25 mouse cellular contexts compared by ENCODE assay signal in the genomic region with DNA sequence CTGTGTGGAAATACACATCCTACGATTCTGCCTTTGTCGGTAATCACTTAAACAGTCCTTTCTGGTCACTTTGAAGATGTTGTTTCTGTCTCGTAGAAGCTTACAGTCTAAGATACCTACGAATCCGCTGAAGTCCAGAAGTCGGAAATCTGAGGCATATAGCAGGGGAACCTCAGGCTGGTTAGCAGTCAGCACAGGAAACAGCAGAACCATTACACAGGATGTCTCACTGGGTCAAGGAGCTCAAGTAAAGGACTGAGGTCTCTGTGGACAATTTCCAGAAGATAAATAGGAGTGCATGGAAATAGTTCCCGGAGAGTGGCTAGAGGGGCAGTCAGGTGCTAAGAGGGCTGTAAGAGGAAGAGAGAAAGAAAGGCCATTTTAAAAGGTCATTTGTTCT.
"Had no signal": no experiment of that assay in that cellular context is flagged by ENCODE, and none has a peak within 500 bp of the region (broad histone marks: within the 10 kb centered on the region; RNA-seq: fewer than 3 reads in every experiment).

No protein-coding gene starts in this region.

- H3K27me3 ChIP-seq: limb, embryonic 13.5 days; liver, embryonic 12.5 days; liver, embryonic 15.5 days; lung, embryonic 15.5 days; midbrain, embryonic 13.5 days; neural tube, embryonic 13.5 days; stomach, embryonic 15.5 days had no signal

- H3K4me3 ChIP-seq: layer of hippocampus, adult 2 months; limb, embryonic 10.5 days; limb, embryonic 13.5 days; liver, embryonic 12.5 days; liver, embryonic 15.5 days; lung, embryonic 15.5 days; megakaryocyte, embryonic 14.5 days; midbrain, embryonic 10.5 days; midbrain, embryonic 13.5 days; myocyte; neural tube, embryonic 13.5 days; stomach, embryonic 15.5 days had no signal

- H3K4me1 ChIP-seq: limb, embryonic 10.5 days; limb, embryonic 13.5 days; liver, embryonic 12.5 days; liver, embryonic 15.5 days; lung, embryonic 15.5 days; midbrain, embryonic 10.5 days; midbrain, embryonic 13.5 days; neural tube, embryonic 13.5 days; stomach, embryonic 15.5 days had no signal

- H3K27ac ChIP-seq: layer of hippocampus, adult 2 months; limb, embryonic 10.5 days; limb, embryonic 13.5 days; liver, embryonic 12.5 days; liver, embryonic 15.5 days; lung, embryonic 15.5 days; midbrain, embryonic 10.5 days; midbrain, embryonic 13.5 days; neural tube, embryonic 13.5 days; stomach, embryonic 15.5 days had no signal

- H3K9ac ChIP-seq: limb, embryonic 13.5 days; liver, embryonic 12.5 days; liver, embryonic 15.5 days; lung, embryonic 15.5 days; midbrain, embryonic 13.5 days; neural tube, embryonic 13.5 days; stomach, embryonic 15.5 days had no signal

- DNase-seq: kidney, adult 18-20 months; kidney, adult 9 months; kidney, postnatal 25 days; layer of hippocampus, adult 9-11 months; liver; lung, adult 18-20 months; lung, postnatal 10 days; lung, postnatal 36 days; right cerebral cortex, postnatal 4 days; thymus, adult 2 months; thymus, postnatal 14 days; thymus, postnatal 4 days had no signal

- H3K36me3 ChIP-seq: limb, embryonic 10.5 days; limb, embryonic 13.5 days; liver, embryonic 12.5 days; liver, embryonic 15.5 days; lung, embryonic 15.5 days; midbrain, embryonic 10.5 days; midbrain, embryonic 13.5 days; neural tube, embryonic 13.5 days; stomach, embryonic 15.5 days had no signal

- H3K9me3 ChIP-seq: limb, embryonic 10.5 days; limb, embryonic 13.5 days; liver, embryonic 12.5 days; liver, embryonic 15.5 days; lung, embryonic 15.5 days; midbrain, embryonic 10.5 days; midbrain, embryonic 13.5 days; stomach, embryonic 15.5 days had no signal

- H3K4me2 ChIP-seq: limb, embryonic 13.5 days; liver, embryonic 12.5 days; liver, embryonic 15.5 days; lung, embryonic 15.5 days; midbrain, embryonic 13.5 days; neural tube, embryonic 13.5 days; stomach, embryonic 15.5 days had no signal

- ATAC-seq: liver, embryonic 12.5 days; midbrain, embryonic 13.5 days; midbrain, embryonic 16.5 days had no signal
